Mouse (Mus musculus): ENCODE data around the gene Gm3468. TPM values are rescaled to one million over a fixed set of nuclear protein-coding genes. Genes with fewer than 3 reads are reported as not detected.
"Not testable (repeated sequence)": the region's sequence is repeated elsewhere in the genome, so short reads cannot be mapped to it uniquely, and the experiment has no call there.

The Gm3468 gene
- polyA plus RNA-seq (2014; fragmentation: Nextera tagmentation; extraction: Ambion mirVana), result 6.2 and 6.4 TPM in 2 replicates

- peak within 1 kb of the TSS; percentile 53 for H3K4me2 ChIP-seq (replicated peaks)
- H3K4me3 ChIP-seq (replicated peaks; ENCODE audit: low read length), result peak within 1 kb of the TSS; percentile 37
- H3K27ac ChIP-seq, result peak within 1 kb of the TSS; percentile 20; the same call in 1 of the 2 replicates
- peak; percentile 73 for DNase-seq (ENCODE audit: low spot score)
- 2% methylated on average over 37 of the region's 51 CpGs for WGBS
- H3K4me1 ChIP-seq (replicated peaks; ENCODE audit: control insufficient read depth, insufficient read depth, low read length); H3K9me3 ChIP-seq (ENCODE audit: control insufficient read depth, low read length); H3K27me3 ChIP-seq (ENCODE audit: control insufficient read depth, insufficient read depth, low read length); H3K36me3 ChIP-seq (replicated peaks; ENCODE audit: control insufficient read depth, insufficient read depth): not testable (repeated sequence)
- peak; percentile 94 for ATAC-seq (ENCODE audit: low FRiP score)
- H3K9ac ChIP-seq, result peak within 1 kb of the TSS; percentile 46
Measured at GRCm38 (mm10) chr14:6108272-6108925, at the start of gene Gm3468. TSS of gene Gm3468 (minus strand) at chr14:6108665.

- ATAC-seq (ENCODE audit: low FRiP score); H3K9me3 ChIP-seq (ENCODE audit: control insufficient read depth, low read length); H3K27ac ChIP-seq; H3K4me2 ChIP-seq (replicated peaks); H3K4me3 ChIP-seq (replicated peaks; ENCODE audit: low read length); H3K4me1 ChIP-seq (replicated peaks; ENCODE audit: control insufficient read depth, insufficient read depth, low read length); H3K9ac ChIP-seq; DNase-seq (ENCODE audit: low spot score); H3K27me3 ChIP-seq (ENCODE audit: control insufficient read depth, insufficient read depth, low read length); H3K36me3 ChIP-seq (replicated peaks; ENCODE audit: control insufficient read depth, insufficient read depth): not testable (repeated sequence)
- no CpG with 5 or more reads among the region's 1 CpGs for WGBS
Measured at GRCm38 (mm10) chr14:6125707-6126106, 17.2 kb upstream of the Gm3468 start, which contains the start of gene Gm3476. TSS of gene Gm3476 (minus strand) at chr14:6125807.

GRCm38 (mm10) chr14:6107500-6107899, 965 bp downstream of the Gm3468 start:
- WGBS, result 14% methylated on average over 8 of the region's 9 CpGs
- not testable (repeated sequence) for H3K4me1 ChIP-seq (replicated peaks; ENCODE audit: control insufficient read depth, insufficient read depth, low read length); ATAC-seq (ENCODE audit: low FRiP score); H3K36me3 ChIP-seq (replicated peaks; ENCODE audit: control insufficient read depth, insufficient read depth); H3K9me3 ChIP-seq (ENCODE audit: control insufficient read depth, low read length); H3K27ac ChIP-seq; H3K27me3 ChIP-seq (ENCODE audit: control insufficient read depth, insufficient read depth, low read length); H3K9ac ChIP-seq
- Histone ChIP-seq H3K4me2 (replicated peaks) (peak overlapping the region; percentile 53), H3K4me3 (replicated peaks; ENCODE audit: low read length) (peak overlapping the region; percentile 37)
- DNase-seq (ENCODE audit: low spot score), result peak; percentile 20

GRCm38 (mm10) chr14:6093842-6094241, 14.6 kb downstream of the Gm3468 start, which contains the start of gene Gm8206:
TSS of gene Gm8206 (minus strand) at chr14:6093942.
- H3K36me3 ChIP-seq (replicated peaks; ENCODE audit: control insufficient read depth, insufficient read depth); H3K27me3 ChIP-seq (ENCODE audit: control insufficient read depth, insufficient read depth, low read length); DNase-seq (ENCODE audit: low spot score); H3K4me1 ChIP-seq (replicated peaks; ENCODE audit: control insufficient read depth, insufficient read depth, low read length); H3K9me3 ChIP-seq (ENCODE audit: control insufficient read depth, low read length); H3K4me3 ChIP-seq (replicated peaks; ENCODE audit: low read length); H3K4me2 ChIP-seq (replicated peaks); H3K27ac ChIP-seq; ATAC-seq (ENCODE audit: low FRiP score); H3K9ac ChIP-seq: not testable (repeated sequence)
- 90% methylated on average over 2 of the region's 3 CpGs for WGBS

- WGBS, result 77% methylated on average over 2 of the region's 4 CpGs
- not testable (repeated sequence) for H3K4me1 ChIP-seq (replicated peaks; ENCODE audit: control insufficient read depth, insufficient read depth, low read length); H3K4me3 ChIP-seq (replicated peaks; ENCODE audit: low read length); H3K4me2 ChIP-seq (replicated peaks); H3K9ac ChIP-seq; H3K27me3 ChIP-seq (ENCODE audit: control insufficient read depth, insufficient read depth, low read length); ATAC-seq (ENCODE audit: low FRiP score); H3K36me3 ChIP-seq (replicated peaks; ENCODE audit: control insufficient read depth, insufficient read depth); H3K27ac ChIP-seq; DNase-seq (ENCODE audit: low spot score); H3K9me3 ChIP-seq (ENCODE audit: control insufficient read depth, low read length)
Measured at GRCm38 (mm10) chr14:6058167-6058566, 50.3 kb downstream of the Gm3468 start, which contains the start of gene Gm6337. TSS of gene Gm6337 (minus strand) at chr14:6058267.

Other genes with a start within 250 kb of the Gm3468 start
- 1.3 and 1.5 TPM in 2 replicates for gene Gm8237, start 228.3 kb downstream of the Gm3468 start, polyA plus RNA-seq (2014; fragmentation: Nextera tagmentation; extraction: Ambion mirVana)
- 3.7 and 4.1 TPM in 2 replicates for gene Gm3248, start 146.9 kb downstream of the Gm3468 start, polyA plus RNA-seq (2014; fragmentation: Nextera tagmentation; extraction: Ambion mirVana)
- not detected in 2 replicates for gene Gm3453, start 129.5 kb downstream of the Gm3468 start, polyA plus RNA-seq (2014; fragmentation: Nextera tagmentation; extraction: Ambion mirVana)
- gene Gm6337, start 50.4 kb downstream of the Gm3468 start, polyA plus RNA-seq (2014; fragmentation: Nextera tagmentation; extraction: Ambion mirVana), result not detected in 2 replicates
- 6.0 and 7.4 TPM in 2 replicates for gene Gm8206, start 14.7 kb downstream of the Gm3468 start, polyA plus RNA-seq (2014; fragmentation: Nextera tagmentation; extraction: Ambion mirVana)
- gene Gm3476, start 17.1 kb upstream of the Gm3468 start, polyA plus RNA-seq (2014; fragmentation: Nextera tagmentation; extraction: Ambion mirVana), result not detected in 2 replicates
- gene Gm21560, start 110.6 kb upstream of the Gm3468 start, polyA plus RNA-seq (2014; fragmentation: Nextera tagmentation; extraction: Ambion mirVana), result not detected in 2 replicates
- gene Gm3411, start 178.6 kb upstream of the Gm3468 start, polyA plus RNA-seq (2014; fragmentation: Nextera tagmentation; extraction: Ambion mirVana), result 9.3 and 11.5 TPM in 2 replicates
- 0.23 TPM in 1 of 2 replicates, not detected in the other for gene Gm21103, start 196.2 kb upstream of the Gm3468 start, polyA plus RNA-seq (2014; fragmentation: Nextera tagmentation; extraction: Ambion mirVana)
- gene Gm3618, start 235.0 kb upstream of the Gm3468 start, polyA plus RNA-seq (2014; fragmentation: Nextera tagmentation; extraction: Ambion mirVana), result not detected in 2 replicates